Mouse (Mus musculus): Measurements from ENCODE around the gene Ep400.

Gene Ep400

GRCm38 (mm10) chr5:110770448-110771158 is at the start of gene Ep400:
Gene Ep400, minus strand, starts transcription at chr5:110770717.
- peak; percentile 100 for DNase-seq (ENCODE audit: low spot score)

- DNase-seq (ENCODE audit: low spot score), result peak; percentile 99
Observed at GRCm38 (mm10) chr5:110809667-110810325, 39.3 kb upstream of the Ep400 start, which contains the start of gene Ulk1. Gene Ulk1, minus strand, starts transcription at chr5:110810097.

GRCm38 (mm10) chr5:110808821-110809666 is 38.5 kb upstream of the Ep400 start:
- peak; percentile 18 for DNase-seq (ENCODE audit: low spot score)

GRCm38 (mm10) chr5:110808061-110808631 is 37.6 kb upstream of the Ep400 start:
- DNase-seq (ENCODE audit: low spot score), result peak; percentile 67

GRCm38 (mm10) chr5:110807453-110807852 is 36.9 kb upstream of the Ep400 start:
- DNase-seq (ENCODE audit: low spot score), result no peak

DNA sequence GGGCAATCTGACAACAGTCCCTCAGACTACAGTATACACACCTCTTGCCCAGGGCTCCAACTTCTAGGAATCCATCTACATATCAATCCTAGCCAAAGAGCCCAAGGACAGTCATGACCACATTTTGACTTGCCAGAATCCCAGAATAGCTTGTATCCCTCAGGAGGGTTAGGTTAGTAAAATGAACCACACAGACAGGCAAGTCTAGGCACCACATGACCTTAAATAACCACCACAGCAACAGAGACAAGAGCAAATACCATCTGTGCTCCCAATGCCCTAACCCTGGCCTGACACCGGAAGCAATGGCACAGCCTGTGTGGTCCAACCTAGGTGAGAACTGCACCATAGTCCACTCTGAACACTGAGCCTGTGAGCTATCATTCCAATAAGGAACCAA is 36.2 kb upstream of the Ep400 start:
- no peak for DNase-seq (ENCODE audit: low spot score)

GRCm38 (mm10) chr5:110806154-110806553 is 35.6 kb upstream of the Ep400 start:
- no peak for DNase-seq (ENCODE audit: low spot score)

DNA sequence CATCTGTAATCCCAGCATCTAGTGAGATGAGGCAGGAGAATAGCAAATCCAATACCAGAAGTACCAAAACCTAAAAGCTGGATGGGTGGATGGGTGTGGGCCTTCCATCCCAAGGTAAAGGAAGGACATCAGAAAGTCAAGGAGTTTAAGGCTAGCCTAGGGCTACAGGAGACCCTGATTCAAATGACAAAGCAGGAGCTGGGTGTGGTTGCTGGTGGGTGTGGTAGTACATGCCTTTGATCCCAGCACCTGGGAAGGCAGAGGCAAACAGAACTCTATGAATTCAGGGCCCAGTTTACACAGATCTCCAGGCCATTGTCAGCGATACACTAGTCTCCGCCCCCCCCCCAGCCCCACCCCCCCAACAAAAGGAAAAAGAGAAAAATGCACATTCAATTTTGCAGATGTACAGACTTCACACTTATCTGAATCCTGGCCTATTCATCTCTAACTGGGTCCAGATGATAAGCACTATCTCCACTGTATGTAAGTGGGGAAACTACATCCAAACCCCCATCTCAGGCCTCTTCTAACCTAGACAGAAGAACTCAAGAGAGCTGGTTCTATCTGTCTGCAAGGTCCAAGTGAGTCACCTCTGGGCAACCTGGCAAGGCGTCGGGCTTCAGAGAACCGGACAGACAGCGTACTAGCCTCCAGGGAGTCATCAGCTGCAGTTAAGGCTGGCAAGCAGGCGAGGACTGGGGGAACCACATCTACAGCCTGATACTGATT is 33.7 kb upstream of the Ep400 start:
- no peak for DNase-seq (ENCODE audit: low spot score)

- DNase-seq (ENCODE audit: low spot score), result no peak
Observed at GRCm38 (mm10) chr5:110802809-110803208, 32.3 kb upstream of the Ep400 start.

GRCm38 (mm10) chr5:110802186-110802585 is 31.7 kb upstream of the Ep400 start:
- no peak for DNase-seq (ENCODE audit: low spot score)

- DNase-seq (ENCODE audit: low spot score), result no peak
Observed at GRCm38 (mm10) chr5:110801036-110801624, 30.6 kb upstream of the Ep400 start.

GRCm38 (mm10) chr5:110797696-110798095 is 27.2 kb upstream of the Ep400 start:
- DNase-seq (ENCODE audit: low spot score), result no peak

DNA sequence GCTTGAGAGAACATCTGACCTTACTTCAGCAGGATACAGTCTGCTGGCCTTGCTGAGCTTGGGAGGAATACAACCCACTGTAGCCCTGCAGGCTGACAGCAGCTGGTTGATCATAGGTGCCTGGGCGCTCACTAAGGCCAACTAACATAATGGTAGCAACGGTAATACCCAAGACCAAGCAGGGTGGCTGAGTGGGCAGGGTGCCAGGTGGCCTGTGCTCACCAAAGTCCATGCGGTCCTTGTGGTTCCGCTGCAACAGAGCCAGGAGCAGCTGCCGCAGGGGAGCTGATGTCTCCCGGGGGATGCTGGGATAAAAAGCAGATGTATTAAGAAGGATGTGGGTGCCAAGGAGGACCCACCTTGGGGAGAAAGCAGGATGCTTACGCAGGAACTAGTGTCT is 23.8 kb upstream of the Ep400 start:
- no peak for DNase-seq (ENCODE audit: low spot score)

GRCm38 (mm10) chr5:110788684-110789083 is 18.2 kb upstream of the Ep400 start:
- peak; percentile 28 for DNase-seq (ENCODE audit: low spot score)

GRCm38 (mm10) chr5:110786081-110786835 is 15.7 kb upstream of the Ep400 start:
- DNase-seq (ENCODE audit: low spot score), result no peak

- DNase-seq (ENCODE audit: low spot score), result no peak
Observed at GRCm38 (mm10) chr5:110783150-110783549, 12.6 kb upstream of the Ep400 start.

DNA sequence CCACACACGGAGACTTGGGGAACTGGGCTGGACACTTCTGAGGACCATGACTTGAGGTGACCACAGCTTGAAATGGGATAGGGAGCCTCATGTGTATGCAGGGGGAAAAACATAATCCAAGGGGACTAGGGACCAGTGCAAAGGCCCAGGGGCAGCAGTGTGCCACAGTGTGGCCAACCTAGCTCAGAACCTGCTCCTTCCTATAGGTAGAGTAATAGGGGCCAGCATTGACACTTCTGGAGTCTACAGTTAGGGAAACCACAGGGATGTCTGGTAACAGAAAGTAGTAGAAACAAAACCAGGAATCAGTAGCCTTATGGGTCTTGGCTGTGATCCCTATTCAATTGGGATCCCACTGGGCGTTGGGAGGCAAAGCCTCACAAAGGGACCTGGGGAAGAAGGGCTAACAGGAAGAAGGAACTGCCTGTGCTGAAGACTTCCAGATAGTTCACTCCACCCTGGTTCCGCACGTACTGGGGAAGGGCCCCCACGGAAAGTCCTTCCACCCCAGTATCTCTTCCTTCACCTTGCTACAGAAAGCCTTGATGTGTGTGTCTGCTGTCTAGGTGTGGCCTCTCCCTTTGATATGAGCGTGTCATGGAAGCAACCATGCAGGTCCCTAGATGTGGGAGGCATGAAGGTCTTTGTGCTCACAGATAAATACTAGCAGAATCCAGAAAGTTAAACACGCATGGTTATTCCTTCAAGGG is 11.2 kb upstream of the Ep400 start:
- no peak for DNase-seq (ENCODE audit: low spot score)

DNA sequence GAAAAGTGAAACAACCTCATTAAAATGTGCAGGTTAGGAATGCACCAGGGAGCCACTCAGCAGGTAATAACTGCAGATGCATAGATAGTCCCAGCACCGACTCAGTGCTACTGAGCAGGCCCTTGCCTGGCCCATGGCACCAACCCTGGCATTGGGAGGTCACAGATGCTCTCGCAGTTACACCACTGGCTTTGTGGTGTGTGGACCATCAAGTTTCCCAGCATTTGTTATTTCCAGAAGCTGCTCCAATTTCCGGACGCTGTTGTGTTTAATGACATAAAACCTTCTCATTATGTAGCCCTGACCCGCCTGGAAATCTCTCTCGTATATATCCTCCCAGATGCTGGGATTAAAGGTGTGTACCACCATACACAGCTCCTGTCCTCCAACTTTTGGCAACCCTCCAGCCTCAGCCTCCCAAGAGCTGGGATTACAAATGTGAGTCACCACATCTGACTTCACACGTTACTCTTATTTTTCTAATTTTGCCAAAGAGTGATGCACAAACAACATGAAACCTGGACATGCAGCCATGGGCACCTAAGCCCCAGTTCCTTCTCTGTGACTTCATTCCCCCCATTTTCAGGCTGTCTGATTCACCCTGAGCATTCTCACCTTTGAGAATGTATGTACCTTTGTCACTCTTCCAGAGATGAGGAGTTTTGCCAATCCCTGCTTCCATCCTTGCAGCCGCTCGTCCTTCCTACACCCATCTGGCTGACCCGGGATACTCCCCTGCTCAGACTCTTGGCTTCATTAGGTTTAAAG is 10.4 kb upstream of the Ep400 start:
- DNase-seq (ENCODE audit: low spot score), result no peak
